Mouse (Mus musculus) ES-Bruce4 (cell line): ENCODE results near the gene Dhrs1.

Experiments used
- CTCF ChIP-seq: IDR thresholded peaks from one replicate; pipeline ENCODE4 v1.8.1; 2011; ENCODE audit warnings: low read depth, low read length
- POLR2A ChIP-seq: IDR thresholded peaks from one replicate; pipeline ENCODE4 v1.8.1; 2011; ENCODE audit warnings: low read length; ENCODE audit not compliant: insufficient read depth

GRCm38 (mm10) chr14:55782361-55782960 lies 37.0 kb upstream of the Dhrs1 start:
- TF ChIP-seq CTCF = no peak
- no peak for TF ChIP-seq POLR2A
